In the genomic region with DNA sequence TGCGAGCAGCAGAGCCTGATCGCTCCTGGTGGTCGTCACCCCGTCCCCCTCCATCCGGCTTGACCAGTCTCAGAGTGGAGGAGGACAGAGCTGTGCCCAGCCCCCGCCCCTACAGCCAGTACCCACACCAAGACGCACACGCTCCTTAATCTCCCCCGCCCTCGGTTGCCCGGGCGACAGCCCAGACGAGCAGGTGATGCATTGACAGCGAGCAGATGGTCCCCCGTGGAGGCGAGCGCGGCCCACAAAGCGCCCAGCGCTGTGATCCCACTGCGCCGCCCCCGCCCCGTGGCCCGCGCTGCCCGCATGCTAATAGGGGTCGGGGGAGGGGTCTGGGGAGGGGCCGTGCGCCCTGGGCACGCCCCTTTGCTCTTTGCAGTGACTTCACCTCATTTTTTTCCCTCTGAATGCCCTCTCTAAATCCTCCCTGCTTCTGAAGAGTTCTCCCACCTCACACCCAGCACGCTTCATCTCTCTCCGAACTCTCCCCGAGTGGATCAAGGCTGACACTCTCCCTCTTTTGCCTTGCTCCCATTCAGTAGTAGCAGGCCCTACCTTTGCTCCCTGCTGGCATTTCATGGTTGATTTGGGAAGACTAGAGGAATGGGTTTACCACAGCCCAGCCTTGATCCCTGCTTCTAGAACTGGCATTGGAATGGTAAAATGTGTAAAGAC, we compare ENCODE assay signal across 8 mouse cellular contexts. TPM values are rescaled to one million over a fixed set of nuclear protein-coding genes. Genes with fewer than 3 reads are reported as not detected.
DNase-seq lines count a peak whose midpoint lies in the region; ATAC-seq and TF ChIP-seq lines count a peak whose summit lies in the region.

No protein-coding gene starts in this region.

- peak overlapping the region; percentile 91 for H3K4me2 ChIP-seq in kidney, embryonic 16.5 days (replicated peaks; ENCODE audit: low read depth, low read length)
- H3K4me2 ChIP-seq in forebrain, postnatal 0 days (ENCODE audit: low read depth): peak overlapping the region; percentile 86

- peak; percentile 92 for ATAC-seq in kidney, embryonic 16.5 days (ENCODE audit: low FRiP score, low TSS enrichment)
- ATAC-seq in forebrain, postnatal 0 days: peak; percentile 95
- ATAC-seq in megakaryocyte-erythroid progenitor cell, adult 5-6 weeks (replicated peaks; ENCODE audit: low FRiP score, low TSS enrichment, poor library complexity, severe bottlenecking): no peak

- H3K36me3 ChIP-seq in kidney, embryonic 16.5 days (ENCODE audit: insufficient read depth, low read length): no peaks in the 10 kb centered on the region
- no peaks in the 10 kb centered on the region for H3K36me3 ChIP-seq in forebrain, postnatal 0 days (ENCODE audit: insufficient read depth)

- H3K27ac ChIP-seq in kidney, embryonic 16.5 days (ENCODE audit: low read length): no peak overlapping the region
- peak overlapping the region; percentile 71; the same call in 1 of the 2 replicates for H3K27ac ChIP-seq in forebrain, postnatal 0 days (ENCODE audit: low read depth, low read length)

- H3K9me3 ChIP-seq in kidney, embryonic 16.5 days (ENCODE audit: low read length): no peaks in the 10 kb centered on the region
- no peaks in the 10 kb centered on the region for H3K9me3 ChIP-seq in forebrain, postnatal 0 days (ENCODE audit: low read length)

- H3K4me3 ChIP-seq in kidney, embryonic 16.5 days (ENCODE audit: low read length): peak overlapping the region; percentile 54
- peak overlapping the region; percentile 48 for H3K4me3 ChIP-seq in forebrain, postnatal 0 days (ENCODE audit: low read depth, low read length)

- DNase-seq in kidney, adult 18-20 months: no peak
- DNase-seq in cerebellum, adult 18-20 months: peak; percentile 60 to 64
- DNase-seq in forebrain, postnatal 0 days: peak; percentile 82
- DNase-seq in layer of hippocampus, postnatal 10 days (ENCODE audit: low spot score in 2 of 2): peak; percentile 57 to 74
- peak; percentile 7 for DNase-seq in lung, postnatal 14 days
- peak; percentile 71 to 75 for DNase-seq in right cerebral cortex, postnatal 36 days (ENCODE audit: low spot score in 2 of 2)

- H3K27me3 ChIP-seq in kidney, embryonic 16.5 days (ENCODE audit: insufficient read depth, low read length): peaks cover 4% of the 10 kb centered on the region; the same call in 1 of the 2 replicates
- H3K27me3 ChIP-seq in forebrain, postnatal 0 days (ENCODE audit: insufficient read depth, low read length): no peaks in the 10 kb centered on the region

- 0 out of 2 replicates have a peak, but pooled peaks cover 4% of the 10 kb centered on the region for H3K4me1 ChIP-seq in kidney, embryonic 16.5 days (ENCODE audit: insufficient read depth, low read length)
- peaks cover 9% of the 10 kb centered on the region; the same call in 1 of the 2 replicates for H3K4me1 ChIP-seq in forebrain, postnatal 0 days (ENCODE audit: insufficient read depth)

- H3K9ac ChIP-seq in kidney, embryonic 16.5 days (replicated peaks; ENCODE audit: low read length): peak overlapping the region; percentile 57
- peak overlapping the region; percentile 63 for H3K9ac ChIP-seq in forebrain, postnatal 0 days

- no peak for TF ChIP-seq CTCF in forebrain, postnatal 0 days (IDR thresholded peaks at IDR 0.05; ENCODE audit: low read depth)

- under 1% methylated on average over 20 of the region's 34 CpGs for WGBS in kidney, embryonic 16.5 days
- 3% methylated on average over 34 of the region's 34 CpGs for WGBS in forebrain, postnatal 0 days

RNA-seq across cellular contexts. Expression of gene 1700113H08Rik, which starts 0.5 kb away (rescaled TPM):
- polyA plus RNA-seq in kidney, embryonic 16.5 days (2015; fragmentation: Nextera tagmentation; extraction: Ambion mirVana): not detected in 2 replicates
- total RNA-seq in forebrain, postnatal 0 days (2014; rRNA removed): not detected in 2 replicates
- 0.27 and 0.30 TPM in 2 replicates for polyA plus RNA-seq in forebrain, postnatal 0 days (2015; fragmentation: Nextera tagmentation; extraction: Ambion mirVana)
- not detected for total RNA-seq in layer of hippocampus, postnatal 10 days (2021)
- 3.1 TPM in 1 of 2 replicates, not detected in the other for total RNA-seq in megakaryocyte-erythroid progenitor cell, adult 5-6 weeks (2014; fragmentation: Nextera tagmentation)
- total RNA-seq in megakaryocyte-erythroid progenitor cell, adult 5-6 weeks (2017): not detected in 2 replicates

RNA-seq across cellular contexts. Expression of gene Stab2, which starts 50.6 kb away (rescaled TPM):
- 1.2 and 1.6 TPM in 2 replicates for polyA plus RNA-seq in kidney, embryonic 16.5 days (2015; fragmentation: Nextera tagmentation; extraction: Ambion mirVana)
- total RNA-seq in forebrain, postnatal 0 days (2014; rRNA removed): 0.19 and 0.31 TPM in 2 replicates
- polyA plus RNA-seq in forebrain, postnatal 0 days (2015; fragmentation: Nextera tagmentation; extraction: Ambion mirVana): 0.04 and 0.08 TPM in 2 replicates
- total RNA-seq in layer of hippocampus, postnatal 10 days (2021): under 1 TPM; 0.47 to 0.55 TPM
- 0.17 TPM in 1 of 2 replicates, not detected in the other for total RNA-seq in megakaryocyte-erythroid progenitor cell, adult 5-6 weeks (2014; fragmentation: Nextera tagmentation)
- not detected in 2 replicates for total RNA-seq in megakaryocyte-erythroid progenitor cell, adult 5-6 weeks (2017)
